Mouse (Mus musculus) heart, embryonic 16.5 days (tissue): ENCODE data around the gene Vgll4. TPM values are rescaled to one million over a fixed set of nuclear protein-coding genes. Genes with fewer than 3 reads are reported as not detected.

Experiments used
- polyA plus RNA-seq: library from polyadenylated mRNA; unstranded; fragments of >200 nt; fragmentation: Nextera tagmentation; extraction: Ambion mirVana; gene quantifications from 2 replicates; pipeline ENCODE4 v1.2.1, GENCODE M21; 2015

Gene Vgll4
- polyA plus RNA-seq, 1 experiment from 2014 or later = 65.3 TPM

Other genes starting within 250 kb of the Vgll4 start
- gene Tamm41, start 67.9 kb upstream of the Vgll4 start, polyA plus RNA-seq = 33.2 and 36.5 TPM in 2 replicates
- gene Syn2, start 164.9 kb upstream of the Vgll4 start, polyA plus RNA-seq = 1.3 and 1.8 TPM in 2 replicates